Mouse (Mus musculus) frontal cortex, postnatal 14 days (tissue): Measurements from ENCODE around the gene Sbf1.

ENCODE experiments used
- DNase-seq, 2 experiments: peaks; one replicate each; pipeline ENCODE4 v3.0.0; 2022; ENCODE audit warnings: low spot score in 2 of 2

Gene Sbf1

DNA sequence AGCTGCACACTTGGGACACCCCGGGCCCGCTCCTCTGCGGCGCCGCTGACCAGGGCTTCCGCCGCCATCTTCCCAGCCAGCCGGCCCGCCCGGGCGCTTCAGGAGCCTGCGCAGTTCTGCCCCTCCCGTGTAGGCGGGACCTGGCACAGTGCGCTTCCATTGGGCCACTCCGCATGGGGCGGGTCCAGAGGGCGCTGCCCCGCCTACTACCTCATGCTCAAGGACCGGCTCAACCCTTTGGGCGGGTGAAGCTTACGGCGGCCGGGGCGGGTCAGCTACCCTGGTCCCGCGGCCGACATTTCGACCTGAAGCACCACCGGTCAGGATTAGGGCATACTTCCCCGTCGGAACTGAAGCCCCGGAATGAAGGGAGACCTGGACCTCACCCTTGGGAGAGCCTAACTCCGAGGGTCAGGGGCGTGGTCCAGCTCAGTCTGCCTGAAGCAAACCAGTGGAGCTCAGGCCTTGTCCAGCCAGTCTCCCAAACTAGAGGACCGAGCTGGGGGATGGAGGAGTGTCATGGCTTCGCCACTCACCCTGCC is at the start of gene Sbf1:
Gene Sbf1, minus strand, starts transcription at position 122 of the 542 bp plus-strand sequence.
- DNase-seq, result peak; percentile 95 to 96

GRCm38 (mm10) chr15:89363051-89363450 is 47.9 kb upstream of the Sbf1 start:
- no peak for DNase-seq

GRCm38 (mm10) chr15:89358784-89359183 is 43.7 kb upstream of the Sbf1 start:
- no peak for DNase-seq

- peak; percentile 51 to 60 for DNase-seq
Observed at GRCm38 (mm10) chr15:89356372-89356771, 41.3 kb upstream of the Sbf1 start.

DNA sequence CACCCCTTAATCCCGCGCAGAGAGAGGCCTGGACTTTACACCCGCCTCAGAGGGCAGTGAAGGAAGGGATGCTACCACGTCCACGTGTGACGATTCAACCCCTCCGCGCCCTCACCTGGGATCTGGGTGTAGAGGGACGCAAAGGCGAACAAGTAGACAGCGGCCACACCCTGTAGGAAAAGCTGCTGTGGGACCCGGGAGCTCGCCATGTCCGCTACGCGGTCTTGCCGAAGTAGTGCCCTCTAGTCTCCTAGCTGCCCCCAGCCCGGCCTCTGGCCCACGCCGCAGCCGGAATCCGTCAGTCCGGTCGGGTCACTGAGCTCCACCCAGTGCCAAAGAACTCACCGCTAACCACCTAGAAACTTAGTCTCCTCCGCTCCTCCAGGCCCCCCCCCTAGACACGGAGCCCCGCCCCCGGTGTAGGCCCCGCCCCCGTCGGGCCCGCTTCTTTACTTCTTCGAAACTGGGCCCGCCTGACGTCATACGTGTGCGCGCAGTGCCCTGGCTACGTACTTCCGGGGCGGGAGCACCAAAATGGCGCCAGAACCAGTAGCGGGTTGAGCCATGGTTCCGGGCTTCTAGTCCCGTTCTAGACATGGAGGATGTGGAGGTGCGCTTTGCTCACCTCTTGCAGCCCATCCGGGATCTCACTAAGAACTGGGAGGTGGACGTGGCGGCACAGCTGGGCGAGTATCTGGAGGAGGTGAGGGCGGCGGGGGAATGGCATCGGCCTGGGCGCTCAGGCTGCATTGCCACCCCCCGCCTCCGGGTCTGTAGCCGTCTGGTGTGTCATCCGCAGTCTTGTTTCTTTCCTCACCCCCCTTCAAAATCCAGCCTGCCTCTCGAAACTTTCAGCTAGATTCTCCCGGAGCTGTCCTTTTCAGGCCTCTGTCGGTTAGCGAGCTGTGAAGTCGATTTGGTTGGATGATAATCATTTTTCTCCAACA is 40.4 kb upstream of the Sbf1 start, which contains the start of the genes Lmf2 and Ncaph2:
Gene Lmf2, minus strand, starts transcription at position 419 of the 947 bp plus-strand sequence.
Gene Ncaph2, plus strand, starts transcription at position 479 of the 947 bp plus-strand sequence.
- peak; percentile 86 to 92 for DNase-seq

DNA sequence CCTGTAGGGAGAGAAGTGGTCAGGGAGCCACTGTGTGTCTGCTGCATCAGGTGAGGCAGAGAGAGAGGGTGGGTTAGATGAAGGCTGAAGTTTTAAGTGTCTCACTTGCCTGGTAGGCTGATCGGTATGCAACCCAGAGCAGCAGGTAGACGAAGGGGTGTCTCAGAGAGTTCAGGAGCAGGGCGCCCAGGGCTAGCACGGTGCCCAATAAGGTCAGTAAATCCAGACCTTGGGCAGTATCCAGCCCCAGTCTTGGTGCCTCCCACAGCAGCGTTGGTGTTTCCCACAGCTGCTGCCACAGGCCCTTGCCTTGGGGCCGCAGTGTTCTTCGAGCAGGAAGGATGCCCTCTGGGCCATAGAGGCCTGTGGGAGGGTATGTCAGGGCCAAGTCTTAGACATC is 39.3 kb upstream of the Sbf1 start:
- DNase-seq, result no peak

GRCm38 (mm10) chr15:89353837-89354236 is 38.7 kb upstream of the Sbf1 start:
- DNase-seq, result no peak

- DNase-seq, result no peak
Observed at GRCm38 (mm10) chr15:89352795-89353194, 37.7 kb upstream of the Sbf1 start.

DNA sequence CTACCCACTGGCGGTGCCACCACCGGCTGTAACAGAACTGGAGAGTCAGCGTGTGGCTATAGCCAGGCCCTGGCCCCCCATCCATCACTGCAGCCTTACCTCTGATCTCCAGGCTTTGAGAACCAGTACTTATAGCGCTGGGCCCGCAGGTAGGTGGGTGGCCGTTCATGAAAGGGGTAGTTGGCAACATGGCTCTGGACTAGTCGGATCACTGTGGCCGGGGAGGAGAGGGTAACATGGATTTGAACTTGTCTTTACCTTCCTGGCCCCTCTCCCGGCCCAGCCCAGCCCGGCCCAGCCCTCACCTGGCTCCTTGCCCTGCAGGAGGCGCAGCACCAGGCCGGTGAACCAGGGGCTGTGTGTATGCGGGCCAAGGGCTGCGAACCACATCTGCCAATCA is 36.9 kb upstream of the Sbf1 start:
- DNase-seq, result no peak

GRCm38 (mm10) chr15:89351302-89351701 is 36.2 kb upstream of the Sbf1 start:
- no peak for DNase-seq

GRCm38 (mm10) chr15:89350447-89350846 is 35.3 kb upstream of the Sbf1 start:
- no peak for DNase-seq

DNA sequence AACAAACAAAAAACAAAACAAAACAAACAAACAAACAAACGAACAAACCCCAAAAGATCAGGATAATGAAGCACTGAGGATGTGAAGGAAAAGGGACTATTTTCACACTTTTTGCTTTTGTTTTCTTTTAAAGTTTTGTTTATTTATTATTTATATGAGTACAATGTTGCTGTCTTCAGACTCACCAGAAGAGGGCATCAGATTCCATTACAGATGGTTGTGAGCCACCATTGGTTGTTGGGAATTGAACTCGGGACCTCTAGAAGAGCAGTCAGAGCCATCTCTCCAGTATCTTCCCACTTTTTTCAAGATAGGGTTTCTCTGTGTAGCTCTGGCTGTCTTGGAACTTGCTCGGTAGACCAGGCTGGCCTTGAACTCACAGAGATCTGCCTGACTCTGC is 28.2 kb upstream of the Sbf1 start:
- DNase-seq, result no peak

- DNase-seq, result no peak
Observed at GRCm38 (mm10) chr15:89341678-89342077, 26.6 kb upstream of the Sbf1 start.

DNA sequence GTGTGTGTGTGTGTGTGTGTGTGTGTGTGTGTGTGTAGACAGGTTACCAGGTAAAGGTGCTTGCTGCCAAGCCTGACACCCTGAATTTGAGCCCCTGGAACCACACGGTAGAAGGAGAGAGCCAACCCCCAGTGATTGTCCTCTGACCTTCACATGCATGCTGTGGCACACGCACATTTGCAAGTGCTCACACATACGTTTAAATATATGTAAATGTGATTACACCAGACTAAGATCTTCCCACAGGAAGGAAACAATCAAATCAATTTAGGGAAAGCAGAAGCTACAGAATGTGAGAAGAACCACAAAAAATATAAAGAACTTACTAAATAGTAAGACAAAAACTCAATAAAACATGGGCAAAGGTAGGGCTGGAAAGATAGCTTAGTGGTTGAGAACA is 25.0 kb upstream of the Sbf1 start:
- DNase-seq, result no peak

GRCm38 (mm10) chr15:89339696-89340095 is 24.6 kb upstream of the Sbf1 start:
- no peak for DNase-seq

- DNase-seq, result no peak
Observed at GRCm38 (mm10) chr15:89336422-89336821, 21.3 kb upstream of the Sbf1 start.

GRCm38 (mm10) chr15:89334774-89335537 is 19.8 kb upstream of the Sbf1 start:
- DNase-seq, result no peak

DNA sequence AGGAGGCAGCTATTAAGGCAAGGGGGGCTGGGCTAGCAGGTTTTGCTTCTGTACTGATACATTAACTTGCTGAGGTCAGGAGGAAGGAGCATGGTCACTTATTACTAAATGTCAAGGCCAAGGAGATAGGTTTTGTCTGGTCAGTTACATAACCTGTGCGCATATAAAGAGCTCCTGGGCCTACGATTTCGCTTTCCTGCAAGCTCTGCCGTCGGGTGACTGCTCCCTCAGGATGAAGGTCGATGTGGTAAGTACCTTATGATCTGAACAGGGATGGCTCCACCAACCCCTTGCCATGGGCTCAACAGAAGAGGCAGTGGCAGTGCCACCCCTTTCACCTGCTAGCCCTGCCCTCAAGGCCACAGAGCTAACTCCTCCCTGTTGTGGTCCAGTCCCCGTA is 19.2 kb upstream of the Sbf1 start, which contains the start of gene Miox:
Gene Miox, plus strand, starts transcription at position 128 of the 400 bp plus-strand sequence.
- DNase-seq, result no peak

DNA sequence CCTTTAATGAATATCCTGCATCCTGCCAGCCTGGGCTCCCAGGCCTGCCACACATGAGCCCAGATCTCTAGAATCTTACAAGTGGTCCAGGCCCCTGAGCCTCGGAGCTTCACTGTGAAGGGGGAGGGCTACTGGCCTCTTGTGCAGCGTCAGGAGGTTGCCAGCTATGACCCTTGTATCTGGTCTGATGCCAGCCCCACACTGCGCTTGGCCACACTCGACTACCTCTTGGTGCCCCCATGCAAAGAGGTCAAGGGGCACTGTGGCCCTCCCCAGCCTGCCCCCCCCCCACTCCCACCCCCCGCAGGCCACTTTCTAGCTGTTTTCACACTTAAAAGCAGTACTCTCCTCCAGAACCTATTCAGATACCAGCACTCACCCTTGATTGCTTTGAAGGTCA is 11.3 kb upstream of the Sbf1 start:
- no peak for DNase-seq

DNA sequence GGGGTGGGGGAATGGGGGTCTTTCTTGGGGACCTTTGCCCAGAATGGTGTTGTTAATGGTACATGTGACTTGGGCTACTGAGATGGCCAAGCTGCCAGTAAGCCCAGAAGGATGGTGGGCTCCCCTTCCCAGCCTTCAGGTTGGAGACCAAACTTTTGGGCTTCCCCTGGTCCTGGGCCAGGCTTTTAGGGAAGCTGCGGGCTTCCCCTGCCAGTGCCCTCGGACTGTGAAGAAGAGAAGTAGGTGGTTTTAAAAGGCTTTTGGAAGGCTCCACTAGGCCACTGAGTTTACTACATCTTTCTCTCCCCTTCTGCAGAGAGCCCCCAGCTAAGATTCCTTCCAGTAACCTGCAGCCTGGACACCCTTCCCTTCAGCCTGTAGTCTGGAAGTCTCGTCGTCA is 8.5 kb upstream of the Sbf1 start:
- no peak for DNase-seq

GRCm38 (mm10) chr15:89322670-89323522 is 7.8 kb upstream of the Sbf1 start, which contains the start of gene Adm2:
Gene Adm2, plus strand, starts transcription at chr15:89322720.
- no peak for DNase-seq
